Mouse (Mus musculus): Measurements from ENCODE around the gene A1cf.

DNA sequence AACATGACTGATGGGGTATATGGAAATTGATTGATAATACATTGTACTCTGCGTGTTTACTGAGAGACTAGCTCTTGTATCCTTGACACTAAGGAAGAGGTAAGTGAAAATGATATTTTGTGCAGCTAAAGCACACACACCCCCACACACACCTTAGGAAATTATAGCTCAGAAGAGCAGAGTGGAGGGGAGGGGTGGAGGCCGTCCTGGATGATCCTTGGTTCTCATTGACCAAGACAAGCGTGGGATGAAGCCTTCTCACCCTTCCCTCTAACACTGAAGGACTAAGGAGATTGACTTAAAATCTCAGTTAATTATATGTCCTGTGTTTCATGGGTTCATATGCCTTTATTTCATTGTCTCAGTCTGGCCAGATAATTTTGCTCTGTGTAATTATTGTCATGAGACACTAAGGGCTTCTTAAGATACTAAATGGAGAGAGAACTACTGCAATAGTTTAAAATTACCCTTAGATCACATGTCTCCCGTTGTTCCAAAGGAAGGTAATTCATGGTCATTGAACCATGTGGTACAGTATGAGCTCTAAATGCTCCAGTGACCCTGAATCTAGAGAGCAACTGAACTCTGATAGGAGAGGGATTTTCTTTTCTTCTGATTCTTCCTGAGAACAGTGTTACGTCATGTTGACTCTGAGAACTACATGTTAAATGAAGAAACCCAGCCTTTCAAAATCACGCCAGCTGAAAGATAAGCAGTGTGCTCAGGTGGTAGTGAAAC lies 55.2 kb downstream of the A1cf start:
- no peak for TF ChIP-seq POLR2A (IDR thresholded peaks at IDR 0.05; ENCODE audit: borderline replicate concordance, insufficient read depth, low read length)
- TF ChIP-seq CTCF (IDR thresholded peaks at IDR 0.05; ENCODE audit: borderline replicate concordance, insufficient read depth, low read depth, low read length), result no peak

Data from cerebellum, adult 2 months (tissue).